Mouse (Mus musculus) limb, embryonic 13.5 days (tissue): ENCODE measurements around the gene Atp10a. TPM values are rescaled to one million over a fixed set of nuclear protein-coding genes. Genes with fewer than 3 reads are reported as not detected.

Experiments
- ATAC-seq: fragments of 200-750 bp; cut with Nextera tagmentation; 2 replicates; pipeline ENCODE4 v1.8.0; 2017; ENCODE audit warnings: low read depth, moderate number of reproducible peaks, moderate TSS enrichment; ENCODE audit not compliant: low FRiP score
- H3K27ac ChIP-seq: fragments of 300-500 bp; sonication (generic); 2 replicates; pipeline ENCODE4 v1.5.1; 2015; ENCODE audit warnings: inconsistent platforms, mild to moderate bottlenecking, moderate library complexity
- H3K27me3 ChIP-seq: fragments of 300-500 bp; sonication (generic); 2 replicates; pipeline ENCODE4 v1.6.1; 2015; ENCODE audit warnings: mild to moderate bottlenecking, inconsistent platforms
- H3K36me3 ChIP-seq: fragments of 300-500 bp; sonication (generic); 2 replicates; pipeline ENCODE4 v1.6.1; 2015; ENCODE audit warnings: inconsistent platforms, mild to moderate bottlenecking, moderate library complexity
- H3K4me1 ChIP-seq: fragments of 300-500 bp; sonication (generic); 2 replicates; pipeline ENCODE4 v1.6.1; 2015; ENCODE audit warnings: inconsistent platforms
- H3K4me2 ChIP-seq: fragments of 300-500 bp; sonication (generic); replicated peaks from 2 replicates; pipeline ENCODE4 v1.6.1; 2015; ENCODE audit warnings: inconsistent platforms, mild to moderate bottlenecking, moderate library complexity
- H3K4me3 ChIP-seq: fragments of 300-500 bp; sonication (generic); 2 replicates; pipeline ENCODE4 v1.5.1; 2015; ENCODE audit warnings: moderate library complexity, mild to moderate bottlenecking, inconsistent platforms
- H3K9ac ChIP-seq: fragments of 300-500 bp; sonication (generic); 2 replicates; pipeline ENCODE4 v1.6.1; 2015; ENCODE audit warnings: mild to moderate bottlenecking, inconsistent platforms
- H3K9me3 ChIP-seq: fragments of 300-500 bp; sonication (generic); 2 replicates; pipeline ENCODE4 v1.6.1; 2016; ENCODE audit warnings: inconsistent platforms
- WGBS: fragments of 180-500 bp; shearing (Covaris S2); methylation state at CpG from one replicate; pipeline ENCODE4 v1.1.7; 2015; 5-methylcytosine and 5-hydroxymethylcytosine counted together
- polyA plus RNA-seq: library from polyadenylated mRNA; unstranded; fragments of >200 nt; fragmentation: Nextera tagmentation; extraction: Ambion mirVana; gene quantifications from 2 replicates; pipeline ENCODE4 v1.2.1, GENCODE M21; 2015

The Atp10a gene
- 1.9 and 2.5 TPM in 2 replicates for polyA plus RNA-seq

GRCm38 (mm10) chr7:58655866-58656265, at the start of gene Atp10a:
Atp10a (plus strand) TSS chr7:58656166.
- no peak within 1 kb of the TSS for H3K4me2 ChIP-seq
- no peak within 1 kb of the TSS for H3K9ac ChIP-seq
- peaks cover 4% of the 10 kb centered on the region; the same call in 1 of the 2 replicates for H3K27me3 ChIP-seq
- 84% methylated on average over 6 of the region's 6 CpGs for WGBS
- H3K4me3 ChIP-seq = no peak within 1 kb of the TSS
- H3K27ac ChIP-seq = no peak within 1 kb of the TSS
- peaks cover 8% of the 10 kb centered on the region for H3K4me1 ChIP-seq
- no peaks in the 10 kb centered on the region for H3K9me3 ChIP-seq
- no peaks in the 10 kb centered on the region for H3K36me3 ChIP-seq
- no peak for ATAC-seq

DNA sequence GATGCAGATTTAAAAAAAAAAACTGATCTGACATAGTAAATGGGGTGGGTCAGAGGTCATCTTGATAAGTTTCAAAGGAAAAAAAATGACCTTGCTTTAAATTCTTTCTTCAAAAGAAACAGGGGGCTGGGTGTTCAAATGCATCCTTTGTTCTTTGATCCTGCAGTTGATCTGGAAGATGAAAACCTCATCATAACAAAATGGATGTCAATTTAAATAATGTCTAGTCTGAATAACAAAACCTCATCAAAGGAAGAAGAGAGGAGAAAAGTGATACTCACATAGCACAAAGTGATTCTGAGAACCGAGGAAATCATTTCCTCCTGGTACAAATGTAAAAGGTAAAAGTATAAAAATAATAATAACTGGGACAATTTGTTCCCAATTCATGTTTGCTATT, 37.9 kb upstream of the Atp10a start:
- no peaks in the 10 kb centered on the region for H3K9me3 ChIP-seq
- ATAC-seq = no peak
- H3K4me1 ChIP-seq = no peaks in the 10 kb centered on the region
- no peak overlapping the region for H3K4me2 ChIP-seq
- H3K27me3 ChIP-seq = no peaks in the 10 kb centered on the region
- H3K27ac ChIP-seq = no peak overlapping the region
- no peak overlapping the region for H3K9ac ChIP-seq
- WGBS = 31% methylated on average over 1 of the region's 1 CpGs
- H3K4me3 ChIP-seq = no peak overlapping the region
- H3K36me3 ChIP-seq = no peaks in the 10 kb centered on the region

- Histone ChIP-seq H3K9me3 (no peaks in the 10 kb centered on the region), H3K4me1 (no peaks in the 10 kb centered on the region), H3K9ac (no peak overlapping the region), H3K36me3 (no peaks in the 10 kb centered on the region), H3K27me3 (no peaks in the 10 kb centered on the region), H3K4me2 (no peak overlapping the region), H3K27ac (no peak overlapping the region), H3K4me3 (no peak overlapping the region)
- WGBS = 66% methylated on average over 9 of the region's 9 CpGs
- 0 out of 2 replicates have a peak, but pooled peaks have one; percentile 24 for ATAC-seq
These were observed 29.4 kb upstream of the Atp10a start for GRCm38 (mm10) chr7:58626305-58627155.

- no peak overlapping the region for H3K4me3 ChIP-seq
- no peak overlapping the region for H3K27ac ChIP-seq
- no peaks in the 10 kb centered on the region for H3K9me3 ChIP-seq
- no peak overlapping the region for H3K4me2 ChIP-seq
- ATAC-seq = no peak
- H3K4me1 ChIP-seq = no peaks in the 10 kb centered on the region
- H3K27me3 ChIP-seq = no peaks in the 10 kb centered on the region
- WGBS = 65% methylated on average over 1 of the region's 1 CpGs
- no peaks in the 10 kb centered on the region for H3K36me3 ChIP-seq
- H3K9ac ChIP-seq = no peak overlapping the region
These were observed 28.6 kb upstream of the Atp10a start for GRCm38 (mm10) chr7:58627381-58627780.

GRCm38 (mm10) chr7:58629233-58629632, 26.7 kb upstream of the Atp10a start:
- Histone ChIP-seq H3K9ac (no peak overlapping the region), H3K27me3 (no peaks in the 10 kb centered on the region), H3K27ac (no peak overlapping the region), H3K4me1 (no peaks in the 10 kb centered on the region), H3K36me3 (no peaks in the 10 kb centered on the region), H3K4me3 (no peak overlapping the region), H3K4me2 (no peak overlapping the region), H3K9me3 (no peaks in the 10 kb centered on the region)
- 85% methylated on average over 2 of the region's 2 CpGs for WGBS
- no peak for ATAC-seq

DNA sequence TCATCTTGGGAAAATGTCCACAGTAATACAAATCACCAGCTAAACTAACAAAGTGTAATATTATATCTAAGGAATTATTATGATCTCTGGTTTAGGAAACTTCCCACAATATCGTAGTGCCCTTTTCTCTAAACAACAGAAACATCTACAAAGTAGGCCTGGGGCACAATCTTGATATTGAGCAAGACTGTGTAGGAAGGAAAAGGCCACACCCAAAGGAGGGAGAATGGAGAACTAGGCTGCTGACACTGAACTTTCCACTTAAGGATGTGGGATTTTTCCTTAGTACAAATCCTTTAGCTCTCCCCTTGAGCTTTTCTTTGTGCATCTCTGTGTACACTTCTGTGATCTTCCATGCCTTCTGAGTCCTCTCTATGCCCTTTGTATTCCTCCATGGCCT, 22.3 kb upstream of the Atp10a start:
- H3K9me3 ChIP-seq = no peaks in the 10 kb centered on the region
- WGBS = 94% methylated on average over 1 of the region's 1 CpGs
- no peaks in the 10 kb centered on the region for H3K4me1 ChIP-seq
- H3K4me2 ChIP-seq = no peak overlapping the region
- H3K4me3 ChIP-seq = no peak overlapping the region
- no peaks in the 10 kb centered on the region for H3K36me3 ChIP-seq
- H3K27ac ChIP-seq = no peak overlapping the region
- H3K9ac ChIP-seq = no peak overlapping the region
- no peaks in the 10 kb centered on the region for H3K27me3 ChIP-seq
- ATAC-seq = no peak

GRCm38 (mm10) chr7:58639676-58640075, 16.3 kb upstream of the Atp10a start:
- Histone ChIP-seq H3K27me3 (no peaks in the 10 kb centered on the region), H3K4me2 (no peak overlapping the region), H3K9me3 (no peaks in the 10 kb centered on the region), H3K9ac (no peak overlapping the region), H3K36me3 (no peaks in the 10 kb centered on the region), H3K4me1 (no peaks in the 10 kb centered on the region), H3K4me3 (no peak overlapping the region), H3K27ac (no peak overlapping the region)
- no peak for ATAC-seq
- WGBS = 90% methylated on average over 2 of the region's 2 CpGs

DNA sequence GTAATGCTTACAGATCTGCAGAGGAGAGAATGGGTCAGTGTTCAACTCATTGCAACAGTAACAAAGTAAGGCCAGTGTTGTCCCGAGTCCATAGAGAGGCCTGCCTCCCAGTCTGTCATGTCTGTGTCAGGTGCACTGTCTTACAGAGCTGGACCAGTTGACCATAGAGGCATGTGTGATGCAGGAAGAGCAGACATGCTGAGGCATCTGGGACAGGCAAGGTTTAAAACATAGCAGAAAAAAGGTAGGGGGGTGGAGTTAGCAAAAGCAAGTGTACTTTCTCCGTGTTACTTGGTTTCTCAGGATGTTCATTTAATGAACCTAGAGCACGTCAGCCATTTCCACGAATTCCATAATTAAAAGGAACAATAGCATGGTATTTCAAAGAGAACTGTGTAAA, 15.5 kb upstream of the Atp10a start:
- Histone ChIP-seq H3K27ac (no peak overlapping the region), H3K4me3 (no peak overlapping the region), H3K9ac (no peak overlapping the region), H3K4me1 (no peaks in the 10 kb centered on the region), H3K4me2 (no peak overlapping the region), H3K36me3 (no peaks in the 10 kb centered on the region), H3K27me3 (no peaks in the 10 kb centered on the region), H3K9me3 (no peaks in the 10 kb centered on the region)
- ATAC-seq = no peak
- 79% methylated on average over 4 of the region's 4 CpGs for WGBS

GRCm38 (mm10) chr7:58641916-58642315, 14.1 kb upstream of the Atp10a start:
- Histone ChIP-seq H3K27ac (no peak overlapping the region), H3K9me3 (no peaks in the 10 kb centered on the region), H3K4me3 (no peak overlapping the region), H3K9ac (no peak overlapping the region), H3K36me3 (no peaks in the 10 kb centered on the region), H3K4me1 (no peaks in the 10 kb centered on the region), H3K27me3 (no peaks in the 10 kb centered on the region), H3K4me2 (no peak overlapping the region)
- 79% methylated on average over 3 of the region's 3 CpGs for WGBS
- ATAC-seq = no peak

DNA sequence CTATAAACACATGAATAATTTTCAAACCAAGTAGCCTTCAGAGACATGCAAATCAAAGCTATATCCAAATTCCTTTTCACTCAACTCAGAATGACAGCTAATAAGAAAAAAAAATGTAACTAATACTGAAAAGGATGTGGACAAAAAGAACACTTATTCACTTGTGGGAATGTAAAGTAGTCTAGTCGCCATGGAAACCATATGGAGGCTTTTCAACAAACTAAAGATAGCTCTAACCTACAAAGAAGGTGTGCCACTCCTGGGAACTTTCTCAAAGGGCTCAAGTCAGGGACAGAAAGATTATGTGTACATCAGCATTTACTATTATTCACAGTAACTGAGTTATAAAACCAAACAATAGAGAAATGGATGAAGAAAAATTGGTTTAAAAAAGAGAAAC, 8.6 kb upstream of the Atp10a start:
- Histone ChIP-seq H3K9me3 (no peaks in the 10 kb centered on the region), H3K9ac (no peak overlapping the region), H3K4me3 (no peak overlapping the region), H3K4me1 (no peaks in the 10 kb centered on the region), H3K4me2 (no peak overlapping the region), H3K27ac (no peak overlapping the region), H3K27me3 (no peaks in the 10 kb centered on the region), H3K36me3 (no peaks in the 10 kb centered on the region)
- no peak for ATAC-seq
- WGBS = 67% methylated on average over 1 of the region's 1 CpGs

- Histone ChIP-seq H3K27me3 (peaks cover 4% of the 10 kb centered on the region; the same call in 1 of the 2 replicates), H3K9me3 (no peaks in the 10 kb centered on the region), H3K4me2 (peak overlapping the region; percentile 76), H3K27ac (no peak overlapping the region), H3K4me1 (peaks cover 8% of the 10 kb centered on the region), H3K9ac (peak overlapping the region; percentile 71), H3K4me3 (peak overlapping the region; percentile 57), H3K36me3 (no peaks in the 10 kb centered on the region)
- ATAC-seq = peak; percentile 83
- under 1% methylated on average over 71 of the region's 81 CpGs for WGBS
These were observed 2.2 kb downstream of the Atp10a start for GRCm38 (mm10) chr7:58657913-58658789.

DNA sequence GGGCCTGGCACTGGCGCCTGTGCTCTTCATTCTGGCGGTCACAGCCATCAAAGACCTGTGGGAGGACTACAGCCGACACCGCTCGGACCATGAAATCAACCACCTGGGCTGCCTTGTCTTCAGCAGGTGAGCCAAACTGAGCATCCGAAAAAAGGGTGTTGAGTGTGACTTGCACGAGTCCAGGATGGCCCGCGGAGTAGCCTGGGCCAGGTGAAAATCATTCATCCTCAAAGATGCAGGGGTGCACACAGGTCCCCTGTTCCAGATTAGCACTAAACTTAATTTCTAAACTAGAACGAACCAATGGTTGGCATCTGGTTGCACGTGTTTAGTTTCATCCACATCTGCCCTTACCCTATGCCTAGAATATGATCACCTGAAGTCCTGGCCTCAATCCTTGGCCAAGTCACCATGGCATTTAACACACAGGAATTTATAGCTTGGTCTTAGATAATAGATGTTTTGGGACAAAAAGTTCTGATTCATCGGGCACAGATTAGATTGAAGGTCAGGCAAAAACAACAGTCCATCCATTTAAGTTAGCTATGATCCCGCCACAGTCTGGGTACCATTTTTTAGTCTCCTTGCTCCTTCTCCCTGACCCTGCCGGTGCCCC, 2.9 kb downstream of the Atp10a start:
- no peaks in the 10 kb centered on the region for H3K9me3 ChIP-seq
- H3K9ac ChIP-seq = peak overlapping the region; percentile 71
- peaks cover 4% of the 10 kb centered on the region; the same call in 1 of the 2 replicates for H3K27me3 ChIP-seq
- H3K4me3 ChIP-seq = peak overlapping the region; percentile 57
- WGBS = 25% methylated on average over 14 of the region's 14 CpGs
- H3K27ac ChIP-seq = no peak overlapping the region
- ATAC-seq = peak; percentile 15; the same call in 1 of the 2 replicates
- peak overlapping the region; percentile 76 for H3K4me2 ChIP-seq
- peaks cover 8% of the 10 kb centered on the region for H3K4me1 ChIP-seq
- no peaks in the 10 kb centered on the region for H3K36me3 ChIP-seq
